Mouse (Mus musculus) cortical plate, adult 2 months (tissue): Measurements from ENCODE around the gene 1600014C23Rik.

Experiments
- CTCF ChIP-seq: fragments of 200-500 bp; IDR thresholded peaks from 2 replicates; pipeline ENCODE4 v1.5.1; 2011; ENCODE audit warnings: mild to moderate bottlenecking, control low read depth, low read length; ENCODE audit not compliant: insufficient read depth; ENCODE audit errors: extremely low read depth
- POLR2A ChIP-seq: fragments of 200-500 bp; IDR thresholded peaks from 2 replicates; pipeline ENCODE4 v1.6.1; 2011; ENCODE audit warnings: mild to moderate bottlenecking, low read length, control low read depth; ENCODE audit not compliant: insufficient read depth; ENCODE audit errors: extremely low read depth

DNA sequence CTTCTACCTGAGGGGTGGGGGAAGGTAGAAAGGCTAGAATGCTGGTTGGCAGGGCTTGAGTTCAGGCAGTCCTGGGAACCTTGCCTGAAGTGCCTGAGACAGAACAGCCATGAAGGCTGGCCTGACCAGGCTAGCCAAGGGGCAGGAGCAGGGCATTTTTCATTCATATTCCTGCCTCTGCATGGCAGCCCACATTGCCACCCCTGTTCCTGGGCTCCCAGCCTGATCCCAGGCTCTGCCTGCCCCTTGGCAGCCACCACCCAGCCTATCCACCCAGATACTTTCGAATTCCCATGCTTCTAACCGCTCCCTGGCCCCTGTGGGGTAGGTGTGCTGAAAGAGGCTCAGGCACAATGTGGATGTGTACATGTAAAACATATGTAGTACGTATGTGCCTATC is 32.3 kb upstream of the 1600014C23Rik start:
- TF ChIP-seq POLR2A (no peak), CTCF (no peak)
